Mouse (Mus musculus): ENCODE data around the gene Tmed4. TPM values are rescaled to one million over a fixed set of nuclear protein-coding genes. Genes with fewer than 3 reads are reported as not detected.
A peak's percentile ranks its signal among the peaks of the same experiment; 100 is the strongest.

Tmed4 gene
- total and polyA plus RNA-seq, 3 experiments, result 60.9 to 66.5 TPM; not detected in 1

DNA sequence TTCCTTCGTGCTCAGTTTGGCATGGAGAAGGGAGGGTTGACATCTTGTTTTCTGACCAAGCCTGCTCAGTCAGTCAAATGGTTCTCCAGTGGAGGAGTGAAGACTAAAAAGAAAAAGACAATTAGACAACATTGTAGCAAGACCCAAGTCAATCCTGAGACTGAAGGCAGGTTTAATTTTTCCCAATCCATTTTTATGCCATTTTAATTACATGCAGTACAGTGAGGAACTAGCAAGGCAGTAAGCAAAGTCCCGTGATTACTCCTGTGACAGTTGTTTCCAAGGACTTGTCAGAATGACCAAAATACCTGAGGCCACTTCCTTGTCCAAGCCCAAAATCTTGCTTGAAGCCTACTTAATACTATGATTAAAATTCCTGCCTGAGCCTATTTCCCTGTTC lies 47.4 kb upstream of the Tmed4 start:
- H3K36me3 ChIP-seq (ENCODE audit: control insufficient read depth in 1 of 2, insufficient read depth in 2 of 2, low read length in 2 of 2), result peaks cover 15 to 26% of the 10 kb centered on the region in 2 experiments
- no peak overlapping the region for H3K27ac ChIP-seq (ENCODE audit: control insufficient read depth, low read depth, low read length)
- no peak for DNase-seq (ENCODE audit: low read depth, low spot score)

DNA sequence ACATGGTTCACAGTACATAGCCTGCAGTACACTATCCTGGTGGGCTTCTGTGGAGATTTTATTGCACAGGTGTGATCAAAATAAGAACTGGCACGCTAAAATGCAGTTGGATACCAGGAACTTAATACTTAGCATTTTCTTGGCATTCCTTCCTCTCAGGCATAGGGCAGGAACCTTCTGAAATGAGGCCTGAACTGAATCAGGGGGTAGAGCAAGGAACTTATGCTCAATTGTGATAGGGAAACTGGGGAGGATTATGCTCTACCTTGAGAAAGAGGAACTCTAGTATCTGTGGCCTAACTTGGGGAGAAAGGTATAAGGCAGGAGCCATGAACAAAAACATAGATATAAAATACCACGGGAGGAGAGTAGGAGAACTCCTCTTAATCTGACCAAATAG lies 44.7 kb upstream of the Tmed4 start:
- no peaks in the 10 kb centered on the region for H3K27me3 ChIP-seq (ENCODE audit: control insufficient read depth in 1 of 2, insufficient read depth in 2 of 2, low read length in 2 of 2)
- no peak overlapping the region for H3K4me3 ChIP-seq (ENCODE audit: control insufficient read depth in 1 of 2, insufficient read depth in 1 of 2, low read depth in 2 of 2, low read length in 2 of 2)
- TF ChIP-seq EP300 (IDR thresholded peaks at IDR 0.05; ENCODE audit: low read depth in 1 of 2, low read length in 2 of 2) (peak; percentile 60 to 87), MXI1 (IDR thresholded peaks at IDR 0.05; ENCODE audit: low read depth, low read length) (peak; percentile 58; the same call in 1 of the 2 replicates), ETS1 (IDR thresholded peaks at IDR 0.05; ENCODE audit: low read depth, low read length) (0 out of 2 replicates have a peak, but pooled peaks have one; percentile 14), ZNF384 (IDR thresholded peaks at IDR 0.05; ENCODE audit: low read depth, low read length) (no peak), RCOR1 (IDR thresholded peaks at IDR 0.05; ENCODE audit: low read depth, low read length) (peak; percentile 62), POLR2A (IDR thresholded peaks at IDR 0.05; ENCODE audit: control insufficient read depth in 1 of 2, insufficient read depth in 1 of 2, low read depth in 1 of 2, low read length in 2 of 2, poor library complexity in 1 of 2) (no peak), HCFC1 (IDR thresholded peaks at IDR 0.05; ENCODE audit: low read depth, low read length) (0 out of 2 replicates have a peak, but pooled peaks have one; percentile 31), RAD21 (IDR thresholded peaks at IDR 0.05; ENCODE audit: low read depth, low read length) (no peak), TAL1 (IDR thresholded peaks at IDR 0.05; ENCODE audit: low read length) (peak; percentile 38), ELF1 (IDR thresholded peaks at IDR 0.05; ENCODE audit: low read depth, low read length) (no peak), TBP (IDR thresholded peaks at IDR 0.05; ENCODE audit: low read depth, low read length) (peak; percentile 87), POLR2AphosphoS5 (IDR thresholded peaks at IDR 0.05; ENCODE audit: borderline replicate concordance, low read depth, low read length) (no peak), SIN3A (IDR thresholded peaks at IDR 0.05; ENCODE audit: low read length) (peak; percentile 59), GATA1 (IDR thresholded peaks at IDR 0.05; ENCODE audit: low read depth, low read length) (peak; percentile 34; the same call in 1 of the 2 replicates), GABPA (IDR thresholded peaks at IDR 0.05; ENCODE audit: low read depth, low read length) (no peak), USF1 (IDR thresholded peaks at IDR 0.05; ENCODE audit: low read depth, low read length) (peak; percentile 28; the same call in 1 of the 2 replicates), TCF12 (IDR thresholded peaks at IDR 0.05; ENCODE audit: low read depth, low read length) (peak; percentile 46; the same call in 1 of the 2 replicates)
- no peaks in the 10 kb centered on the region for H3K9me3 ChIP-seq (replicated peaks; ENCODE audit: insufficient read depth, low read length)
- no peak overlapping the region for H3K9ac ChIP-seq (ENCODE audit: control insufficient read depth, low read depth, low read length, poor library complexity, severe bottlenecking)
- H3K79me2 ChIP-seq (ENCODE audit: control insufficient read depth, insufficient read depth, low read length, poor library complexity), result no peaks in the 10 kb centered on the region
- H3K36me3 ChIP-seq (ENCODE audit: control insufficient read depth in 1 of 2, insufficient read depth in 2 of 2, low read length in 2 of 2), result peaks cover 15 to 26% of the 10 kb centered on the region in 2 experiments
- peak overlapping the region; percentile 34; the same call in 1 of the 2 replicates for H3K27ac ChIP-seq (ENCODE audit: control insufficient read depth, low read depth, low read length)
- peaks cover 0 to 3% of the 10 kb centered on the region in 2 experiments; a peak in 2 of 4 replicates for H3K4me1 ChIP-seq (ENCODE audit: control insufficient read depth in 1 of 2, insufficient read depth in 2 of 2, low read length in 2 of 2)
- DNase-seq (ENCODE audit: low read depth, low spot score), result peak; percentile 90

More for the DNA sequence above, 47.4 kb upstream of the Tmed4 start:
- Histone ChIP-seq H3K9me3 (replicated peaks; ENCODE audit: insufficient read depth, low read length) (no peaks in the 10 kb centered on the region), H3K79me2 (ENCODE audit: control insufficient read depth, insufficient read depth, low read length, poor library complexity) (no peaks in the 10 kb centered on the region), H3K27me3 (ENCODE audit: control insufficient read depth in 1 of 2, insufficient read depth in 2 of 2, low read length in 2 of 2) (no peaks in the 10 kb centered on the region), H3K9ac (ENCODE audit: control insufficient read depth, low read depth, low read length, poor library complexity, severe bottlenecking) (no peak overlapping the region), H3K4me1 (ENCODE audit: control insufficient read depth in 1 of 2, insufficient read depth in 2 of 2, low read length in 2 of 2) (peaks cover 0 to 3% of the 10 kb centered on the region in 2 experiments; a peak in 2 of 4 replicates), H3K4me3 (ENCODE audit: control insufficient read depth in 1 of 2, insufficient read depth in 1 of 2, low read depth in 2 of 2, low read length in 2 of 2) (no peak overlapping the region)
- TF ChIP-seq ELF1 (IDR thresholded peaks at IDR 0.05; ENCODE audit: low read depth, low read length), result no peak

All from MEL (cell line).